Mouse (Mus musculus) right cerebral cortex, postnatal 36 days (tissue): ENCODE results near the gene Tjp3.
A peak's percentile ranks its signal among the peaks of the same experiment; 100 is the strongest.

Source experiments
- DNase-seq, 2 experiments: peaks; one replicate each; pipeline ENCODE4 v3.0.0; 2022; ENCODE audit warnings: low spot score in 2 of 2, mixed read lengths in 1 of 2

Gene Tjp3

GRCm38 (mm10) chr10:81319330-81319699, 27.9 kb upstream of the Tjp3 start:
- DNase-seq = no peak

- DNase-seq = no peak
Measured at GRCm38 (mm10) chr10:81318589-81319329, 27.4 kb upstream of the Tjp3 start.

- DNase-seq = no peak
Measured at GRCm38 (mm10) chr10:81317273-81317672, 25.9 kb upstream of the Tjp3 start.

- DNase-seq = no peak
Measured at GRCm38 (mm10) chr10:81316338-81317060, 25.1 kb upstream of the Tjp3 start.

GRCm38 (mm10) chr10:81315587-81315986, 24.2 kb upstream of the Tjp3 start:
- DNase-seq = no peak

GRCm38 (mm10) chr10:81314201-81314600, 22.8 kb upstream of the Tjp3 start:
- DNase-seq = no peak

- DNase-seq = no peak
Measured at GRCm38 (mm10) chr10:81313581-81313980, 22.2 kb upstream of the Tjp3 start.

GRCm38 (mm10) chr10:81309571-81309970, 18.2 kb upstream of the Tjp3 start:
- no peak for DNase-seq

- peak in 1 of 2 experiments; percentile 69 for DNase-seq
Measured at GRCm38 (mm10) chr10:81306837-81307682, 15.7 kb upstream of the Tjp3 start.

GRCm38 (mm10) chr10:81306173-81306668, 14.8 kb upstream of the Tjp3 start:
- no peak for DNase-seq

GRCm38 (mm10) chr10:81305663-81306062, 14.3 kb upstream of the Tjp3 start:
- no peak for DNase-seq

GRCm38 (mm10) chr10:81304597-81305238, 13.3 kb upstream of the Tjp3 start:
- no peak for DNase-seq

- no peak for DNase-seq
Measured at GRCm38 (mm10) chr10:81303761-81304160, 12.4 kb upstream of the Tjp3 start.

- no peak for DNase-seq
Measured at GRCm38 (mm10) chr10:81303258-81303657, 11.9 kb upstream of the Tjp3 start.

- DNase-seq = peak; percentile 76 to 80
Measured at GRCm38 (mm10) chr10:81302781-81303218, 11.4 kb upstream of the Tjp3 start.

- no peak for DNase-seq
Measured at GRCm38 (mm10) chr10:81302288-81302687, 10.9 kb upstream of the Tjp3 start.

GRCm38 (mm10) chr10:81301321-81301720, 9.9 kb upstream of the Tjp3 start:
- no peak for DNase-seq

GRCm38 (mm10) chr10:81300352-81300907, 9.0 kb upstream of the Tjp3 start:
- DNase-seq = no peak

GRCm38 (mm10) chr10:81299585-81300351, 8.4 kb upstream of the Tjp3 start:
- no peak for DNase-seq

GRCm38 (mm10) chr10:81298369-81299100, 7.2 kb upstream of the Tjp3 start:
- DNase-seq = peak; percentile 70 to 81
